Mouse (Mus musculus) gastrocnemius, postnatal 4 days (tissue): ENCODE results near the gene Ppp1r1c. TPM values are rescaled to one million over a fixed set of nuclear protein-coding genes. Genes with fewer than 3 reads are reported as not detected.

Source experiments
- DNase-seq, 2 experiments: peaks; one replicate each; pipeline ENCODE4 v3.0.0; 2021 to 2022; ENCODE audit warnings: low spot score in 2 of 2, mixed read lengths in 2 of 2
- long read RNA-seq, 2 experiments: library from polyadenylated mRNA; stranded (forward); transcript quantifications; one replicate each; pipeline ENCODE4 v2.0.0; 2021
- total RNA-seq, 2 experiments: library from RNA; stranded (reverse); gene quantifications; 2 replicates each; pipeline ENCODE4 v1.2.3; 2021

Gene Ppp1r1c
- total RNA-seq: under 1 TPM in 1 of 2 experiments, not detected in 1; 0.42 TPM
- long read RNA-seq, experiment 1, partial matches to known transcripts: 0 of 1 reads
- long read RNA-seq, experiment 1, other reads (novel, unspliced or antisense): 0 of 1 reads
- long read RNA-seq, experiment 2: 0 reads

DNA sequence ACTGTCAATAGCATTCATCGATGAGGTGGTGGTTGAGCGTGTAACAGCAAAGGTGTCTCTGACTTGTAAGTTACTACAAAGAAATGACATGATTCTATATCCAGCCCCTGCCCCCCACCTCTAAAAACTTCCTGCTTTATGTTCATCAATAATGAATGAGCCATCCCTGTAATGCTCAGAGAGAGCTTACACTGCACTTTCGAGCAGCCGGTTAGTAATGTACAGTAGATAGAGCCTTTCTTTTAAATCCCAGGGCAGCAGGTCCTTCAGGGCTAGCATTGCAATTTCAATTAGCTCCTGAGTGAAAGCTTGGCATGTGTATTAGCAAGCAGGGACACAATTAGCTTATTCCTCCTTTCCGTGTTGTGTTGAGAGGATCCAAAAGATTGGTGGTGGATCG, at the start of gene Ppp1r1c:
Gene Ppp1r1c, plus strand, starts transcription at position 206 of the 400 bp plus-strand sequence.
- no peak for DNase-seq

GRCm38 (mm10) chr2:79660417-79661185, 47.0 kb upstream of the Ppp1r1c start:
- no peak for DNase-seq

- no peak for DNase-seq
Measured at GRCm38 (mm10) chr2:79661486-79662104, 46.0 kb upstream of the Ppp1r1c start.

GRCm38 (mm10) chr2:79664532-79665286, 42.9 kb upstream of the Ppp1r1c start:
- no peak for DNase-seq

- DNase-seq: no peak
Measured at GRCm38 (mm10) chr2:79665492-79665891, 42.1 kb upstream of the Ppp1r1c start.

GRCm38 (mm10) chr2:79675266-79675665, 32.3 kb upstream of the Ppp1r1c start:
- DNase-seq: no peak

GRCm38 (mm10) chr2:79677663-79678257, 29.8 kb upstream of the Ppp1r1c start:
- no peak for DNase-seq

GRCm38 (mm10) chr2:79681672-79682071, 25.9 kb upstream of the Ppp1r1c start:
- no peak for DNase-seq

DNA sequence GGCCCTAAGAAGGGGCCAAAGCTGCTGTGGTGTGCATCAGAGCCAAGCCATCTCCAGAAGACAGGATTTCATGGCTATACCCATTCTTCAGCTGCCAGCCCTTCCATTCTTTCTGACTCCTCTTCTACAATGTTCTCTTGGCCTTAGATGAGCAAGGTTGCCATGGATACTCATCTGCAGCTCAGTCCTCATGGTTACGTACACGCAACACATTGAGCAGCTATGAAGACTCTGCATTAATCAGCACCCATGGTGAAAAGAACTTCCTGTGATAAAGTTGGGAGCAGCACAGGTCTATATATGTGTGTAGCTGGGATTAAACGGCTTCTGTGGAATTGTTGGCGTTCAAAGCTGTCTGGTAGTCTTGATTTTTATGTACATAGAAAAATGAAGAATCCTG, 24.3 kb upstream of the Ppp1r1c start:
- no peak for DNase-seq

GRCm38 (mm10) chr2:79690838-79691237, 16.7 kb upstream of the Ppp1r1c start:
- DNase-seq: no peak

GRCm38 (mm10) chr2:79695190-79695589, 12.4 kb upstream of the Ppp1r1c start:
- no peak for DNase-seq

DNA sequence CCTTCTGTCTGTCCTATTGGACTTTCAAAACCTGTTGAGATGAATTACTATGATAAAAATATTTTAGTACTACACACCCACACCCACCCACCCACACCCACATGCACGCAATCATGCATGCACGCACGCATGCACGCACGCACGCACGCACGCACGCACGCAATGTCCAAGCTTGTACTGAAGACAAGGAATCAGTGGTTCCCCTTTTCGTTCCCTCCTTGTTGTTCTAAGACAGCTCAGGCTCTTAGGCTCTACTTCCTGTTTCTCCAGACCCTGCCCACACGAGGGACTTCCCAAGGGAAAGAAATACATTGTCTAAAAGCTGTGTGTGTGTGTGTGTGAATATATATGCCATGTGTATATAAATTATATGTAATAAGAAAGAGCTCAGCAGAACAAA, 11.6 kb upstream of the Ppp1r1c start:
- no peak for DNase-seq

DNA sequence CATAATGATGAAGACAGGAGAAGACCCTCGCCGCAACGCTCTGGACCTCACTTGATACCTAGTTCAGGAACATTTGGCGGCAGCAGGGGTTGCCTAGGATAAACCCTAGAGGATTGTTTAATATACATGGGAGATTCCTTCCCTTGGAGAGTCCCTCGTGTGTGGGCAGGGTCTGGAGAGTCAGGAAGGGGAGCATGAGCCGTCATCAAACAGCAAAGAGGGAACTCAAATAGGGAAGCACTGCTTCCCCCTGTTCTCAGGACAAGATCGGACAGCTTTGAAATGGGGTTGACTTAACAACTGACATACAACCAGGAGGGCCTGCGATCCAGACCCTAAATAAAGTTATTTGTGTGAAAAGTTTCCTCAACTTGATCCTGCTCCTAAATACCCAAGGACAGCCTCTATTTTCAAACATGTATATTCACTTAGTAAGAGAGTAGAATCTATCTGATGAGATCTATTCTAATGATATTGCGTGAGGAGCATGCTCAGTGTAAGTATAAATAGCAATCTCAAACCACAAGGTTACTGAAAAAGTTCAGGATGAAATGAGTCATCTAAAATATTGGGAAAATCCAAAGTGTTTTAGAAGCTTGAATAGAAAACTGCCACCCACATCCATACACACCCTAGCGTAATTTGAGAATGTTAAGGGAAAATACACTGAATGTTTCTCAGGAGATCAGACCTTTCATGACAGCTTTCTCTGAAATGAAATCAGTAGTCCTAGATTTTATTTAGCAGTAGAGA, 10.9 kb upstream of the Ppp1r1c start:
- DNase-seq: no peak

GRCm38 (mm10) chr2:79698166-79698565, 9.4 kb upstream of the Ppp1r1c start:
- no peak for DNase-seq

DNA sequence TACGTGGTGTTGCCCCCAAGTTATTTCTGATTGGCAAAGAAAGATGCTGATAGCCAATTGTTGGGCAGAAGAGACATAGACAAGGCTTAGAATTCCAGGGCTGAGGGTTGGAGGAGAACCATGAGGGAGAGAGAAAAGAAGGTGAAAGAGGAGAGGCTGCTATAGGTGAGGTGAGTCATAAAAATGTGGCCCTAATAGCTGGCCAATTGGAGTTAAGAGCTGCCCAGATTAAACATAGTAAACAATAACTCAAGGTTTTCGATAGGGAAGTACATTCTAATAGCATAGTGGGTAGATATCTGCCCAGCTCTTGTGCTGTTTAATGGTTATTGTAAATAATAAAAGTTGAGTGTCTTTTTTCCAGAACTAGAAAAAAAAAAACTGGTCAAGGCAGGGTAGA, 2.8 kb upstream of the Ppp1r1c start:
- no peak for DNase-seq

DNA sequence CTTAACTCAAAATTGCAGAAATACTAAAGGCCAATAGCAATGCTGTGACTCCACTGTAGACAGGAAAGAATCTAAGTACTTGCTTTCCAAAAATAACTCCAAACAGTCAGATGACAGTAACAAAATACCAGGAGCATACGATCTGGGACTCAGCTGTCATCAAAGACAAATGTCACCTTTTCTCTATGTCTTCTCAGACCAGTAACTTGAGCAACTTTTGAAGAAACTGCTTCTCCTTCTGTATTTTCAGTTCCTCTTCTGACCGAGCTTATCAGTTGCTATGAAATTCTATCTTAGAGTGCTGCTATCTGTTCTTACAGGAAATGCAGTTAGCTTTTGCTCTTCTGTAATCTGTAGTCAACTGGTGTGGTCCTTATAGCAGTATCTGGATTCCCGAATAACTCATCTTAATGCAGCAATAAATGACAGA, 6.1 kb downstream of the Ppp1r1c start:
- no peak for DNase-seq

GRCm38 (mm10) chr2:79714745-79715144, 7.2 kb downstream of the Ppp1r1c start:
- DNase-seq: no peak

GRCm38 (mm10) chr2:79715925-79716324, 8.3 kb downstream of the Ppp1r1c start:
- DNase-seq: no peak

GRCm38 (mm10) chr2:79717846-79718245, 10.3 kb downstream of the Ppp1r1c start:
- no peak for DNase-seq

DNA sequence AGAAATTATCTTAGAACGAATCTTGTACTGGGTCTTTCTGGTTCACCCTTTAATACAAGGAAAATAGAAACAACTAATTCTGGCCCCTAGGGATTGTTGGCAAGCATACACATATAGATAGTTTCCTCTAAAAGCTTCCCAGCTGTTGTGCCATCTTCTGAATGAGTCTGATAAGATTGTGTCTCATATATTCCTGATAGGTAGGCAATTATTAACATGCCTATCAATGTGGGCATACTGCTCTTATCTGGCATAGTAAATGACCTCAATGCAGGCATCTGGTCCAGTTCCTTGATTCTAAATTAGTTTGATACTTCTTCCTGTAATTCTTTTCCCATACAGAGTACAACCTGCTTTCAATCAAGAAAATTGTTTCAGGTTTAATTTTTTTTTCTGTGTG, 14.8 kb downstream of the Ppp1r1c start:
- DNase-seq: no peak

- peak in 1 of 2 experiments; percentile 53 for DNase-seq
Measured at GRCm38 (mm10) chr2:79738958-79739357, 31.4 kb downstream of the Ppp1r1c start.
